Mouse (Mus musculus) megakaryocyte, embryonic 14.5 days (primary cell): ENCODE data around the gene Ddx25.

Source experiments
- FLI1 ChIP-seq: IDR thresholded peaks from 2 replicates; pipeline ENCODE4 v1.6.1; 2012; ENCODE audit warnings: low read length, inconsistent platforms, mixed read lengths
- GATA1 ChIP-seq: IDR thresholded peaks from 3 replicates; pipeline ENCODE4 v1.6.1; 2012; ENCODE audit warnings: mixed read lengths, low read length, inconsistent platforms, borderline replicate concordance

DNA sequence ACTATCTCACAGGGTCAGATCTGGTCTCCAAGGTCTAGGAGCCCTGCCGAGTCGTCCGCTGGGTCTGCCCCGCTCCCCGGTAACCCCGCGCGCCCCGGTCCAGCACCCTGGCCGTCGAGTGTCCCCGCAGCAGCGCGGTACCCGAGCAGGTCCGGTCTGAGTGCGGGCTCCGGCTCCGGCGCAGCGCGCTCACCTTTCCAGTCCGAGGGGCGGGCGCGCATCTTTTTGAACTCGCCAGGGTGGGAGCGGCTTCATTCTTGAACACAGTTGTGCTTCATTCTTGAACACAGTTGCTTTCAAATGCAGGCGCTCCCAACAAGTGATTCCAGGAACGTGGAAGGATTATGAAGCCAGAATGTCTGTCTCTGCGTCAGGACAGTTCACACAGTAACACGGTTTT lies 16.1 kb upstream of the Ddx25 start:
- TF ChIP-seq GATA1 (no peak), FLI1 (no peak)
